Mouse (Mus musculus): ENCODE measurements around the gene AC161166.1. TPM values are rescaled to one million over a fixed set of nuclear protein-coding genes. Genes with fewer than 3 reads are reported as not detected.

Gene AC161166.1
- polyA plus RNA-seq, 1 experiment from 2014 or later = 1.1 TPM

GRCm38 (mm10) chr7:24539686-24540085, 27.4 kb upstream of the AC161166.1 start:
- Histone ChIP-seq H3K9me3 (ENCODE audit: control insufficient read depth, low read length) (no peaks in the 10 kb centered on the region), H3K4me2 (ENCODE audit: low read length) (no peak overlapping the region), H3K4me1 (ENCODE audit: control insufficient read depth, insufficient read depth, low read depth, low read length) (no peaks in the 10 kb centered on the region), H3K9ac (ENCODE audit: low read depth, low read length) (no peak overlapping the region), H3K27me3 (replicated peaks; ENCODE audit: control insufficient read depth, insufficient read depth, low read length) (no peaks in the 10 kb centered on the region), H3K4me3 (ENCODE audit: low read length) (no peak overlapping the region), H3K36me3 (ENCODE audit: control insufficient read depth, insufficient read depth, low read length) (peaks cover 9% of the 10 kb centered on the region; the same call in 1 of the 2 replicates), H3K27ac (ENCODE audit: low read depth, low read length) (no peak overlapping the region)
- no peak for ATAC-seq
- WGBS = 91% methylated on average over 4 of the region's 4 CpGs

- Histone ChIP-seq H3K4me3 (ENCODE audit: low read length) (no peak overlapping the region), H3K4me2 (ENCODE audit: low read length) (no peak overlapping the region), H3K27ac (ENCODE audit: low read depth, low read length) (no peak overlapping the region), H3K9ac (ENCODE audit: low read depth, low read length) (no peak overlapping the region), H3K27me3 (replicated peaks; ENCODE audit: control insufficient read depth, insufficient read depth, low read length) (no peaks in the 10 kb centered on the region), H3K4me1 (ENCODE audit: control insufficient read depth, insufficient read depth, low read depth, low read length) (peaks cover 9% of the 10 kb centered on the region), H3K9me3 (ENCODE audit: control insufficient read depth, low read length) (no peaks in the 10 kb centered on the region), H3K36me3 (ENCODE audit: control insufficient read depth, insufficient read depth, low read length) (peaks cover 17% of the 10 kb centered on the region)
- WGBS = 77% methylated on average over 5 of the region's 5 CpGs
- no peak for ATAC-seq
These were observed 26.4 kb upstream of the AC161166.1 start for GRCm38 (mm10) chr7:24538701-24539100.

GRCm38 (mm10) chr7:24538154-24538553, 25.9 kb upstream of the AC161166.1 start:
- no peak overlapping the region for H3K4me2 ChIP-seq (ENCODE audit: low read length)
- H3K27ac ChIP-seq (ENCODE audit: low read depth, low read length) = no peak overlapping the region
- no peak overlapping the region for H3K9ac ChIP-seq (ENCODE audit: low read depth, low read length)
- ATAC-seq = no peak
- H3K9me3 ChIP-seq (ENCODE audit: control insufficient read depth, low read length) = no peaks in the 10 kb centered on the region
- H3K4me1 ChIP-seq (ENCODE audit: control insufficient read depth, insufficient read depth, low read depth, low read length) = peaks cover 14% of the 10 kb centered on the region
- H3K36me3 ChIP-seq (ENCODE audit: control insufficient read depth, insufficient read depth, low read length) = peaks cover 22% of the 10 kb centered on the region
- H3K27me3 ChIP-seq (replicated peaks; ENCODE audit: control insufficient read depth, insufficient read depth, low read length) = no peaks in the 10 kb centered on the region
- H3K4me3 ChIP-seq (ENCODE audit: low read length) = no peak overlapping the region
- WGBS = 37% methylated on average over 5 of the region's 5 CpGs

- Histone ChIP-seq H3K4me2 (ENCODE audit: low read length) (no peak overlapping the region), H3K27ac (ENCODE audit: low read depth, low read length) (no peak overlapping the region), H3K36me3 (ENCODE audit: control insufficient read depth, insufficient read depth, low read length) (peaks cover 25% of the 10 kb centered on the region), H3K9me3 (ENCODE audit: control insufficient read depth, low read length) (no peaks in the 10 kb centered on the region), H3K4me1 (ENCODE audit: control insufficient read depth, insufficient read depth, low read depth, low read length) (peaks cover 18% of the 10 kb centered on the region), H3K4me3 (ENCODE audit: low read length) (no peak overlapping the region), H3K9ac (ENCODE audit: low read depth, low read length) (no peak overlapping the region), H3K27me3 (replicated peaks; ENCODE audit: control insufficient read depth, insufficient read depth, low read length) (no peaks in the 10 kb centered on the region)
- 72% methylated on average over 5 of the region's 5 CpGs for WGBS
- no peak for ATAC-seq
These were observed 25.3 kb upstream of the AC161166.1 start for GRCm38 (mm10) chr7:24537591-24537990.

- no peak for ATAC-seq
- 62% methylated on average over 4 of the region's 4 CpGs for WGBS
- Histone ChIP-seq H3K9me3 (ENCODE audit: control insufficient read depth, low read length) (no peaks in the 10 kb centered on the region), H3K4me3 (ENCODE audit: low read length) (no peak overlapping the region), H3K27ac (ENCODE audit: low read depth, low read length) (no peak overlapping the region), H3K4me2 (ENCODE audit: low read length) (no peak overlapping the region), H3K4me1 (ENCODE audit: control insufficient read depth, insufficient read depth, low read depth, low read length) (peaks cover 23% of the 10 kb centered on the region), H3K27me3 (replicated peaks; ENCODE audit: control insufficient read depth, insufficient read depth, low read length) (no peaks in the 10 kb centered on the region), H3K36me3 (ENCODE audit: control insufficient read depth, insufficient read depth, low read length) (peaks cover 29% of the 10 kb centered on the region), H3K9ac (ENCODE audit: low read depth, low read length) (no peak overlapping the region)
These were observed 24.8 kb upstream of the AC161166.1 start for GRCm38 (mm10) chr7:24537081-24537480.

GRCm38 (mm10) chr7:24534301-24534700, 22.0 kb upstream of the AC161166.1 start:
- peak overlapping the region; percentile 8 for H3K4me3 ChIP-seq (ENCODE audit: low read length)
- no peaks in the 10 kb centered on the region for H3K9me3 ChIP-seq (ENCODE audit: control insufficient read depth, low read length)
- H3K36me3 ChIP-seq (ENCODE audit: control insufficient read depth, insufficient read depth, low read length) = peaks cover 29% of the 10 kb centered on the region
- WGBS = 34% methylated on average over 19 of the region's 19 CpGs
- peak overlapping the region; percentile 43; the same call in 1 of the 2 replicates for H3K9ac ChIP-seq (ENCODE audit: low read depth, low read length)
- peaks cover 31% of the 10 kb centered on the region for H3K4me1 ChIP-seq (ENCODE audit: control insufficient read depth, insufficient read depth, low read depth, low read length)
- H3K4me2 ChIP-seq (ENCODE audit: low read length) = peak overlapping the region; percentile 37
- ATAC-seq = no peak
- H3K27me3 ChIP-seq (replicated peaks; ENCODE audit: control insufficient read depth, insufficient read depth, low read length) = no peaks in the 10 kb centered on the region
- H3K27ac ChIP-seq (ENCODE audit: low read depth, low read length) = no peak overlapping the region

GRCm38 (mm10) chr7:24533806-24534205, 21.6 kb upstream of the AC161166.1 start:
- 28% methylated on average over 42 of the region's 42 CpGs for WGBS
- peak overlapping the region; percentile 43; the same call in 1 of the 2 replicates for H3K9ac ChIP-seq (ENCODE audit: low read depth, low read length)
- H3K27me3 ChIP-seq (replicated peaks; ENCODE audit: control insufficient read depth, insufficient read depth, low read length) = no peaks in the 10 kb centered on the region
- no peaks in the 10 kb centered on the region for H3K9me3 ChIP-seq (ENCODE audit: control insufficient read depth, low read length)
- no peak overlapping the region for H3K27ac ChIP-seq (ENCODE audit: low read depth, low read length)
- peak overlapping the region; percentile 37 for H3K4me2 ChIP-seq (ENCODE audit: low read length)
- no peak for ATAC-seq
- peaks cover 29% of the 10 kb centered on the region for H3K36me3 ChIP-seq (ENCODE audit: control insufficient read depth, insufficient read depth, low read length)
- peak overlapping the region; percentile 8 for H3K4me3 ChIP-seq (ENCODE audit: low read length)
- peaks cover 33% of the 10 kb centered on the region for H3K4me1 ChIP-seq (ENCODE audit: control insufficient read depth, insufficient read depth, low read depth, low read length)

GRCm38 (mm10) chr7:24533031-24533571, 20.8 kb upstream of the AC161166.1 start:
- peaks cover 33% of the 10 kb centered on the region for H3K4me1 ChIP-seq (ENCODE audit: control insufficient read depth, insufficient read depth, low read depth, low read length)
- no peaks in the 10 kb centered on the region for H3K9me3 ChIP-seq (ENCODE audit: control insufficient read depth, low read length)
- ATAC-seq = no peak
- H3K4me3 ChIP-seq (ENCODE audit: low read length) = no peak overlapping the region
- no peaks in the 10 kb centered on the region for H3K27me3 ChIP-seq (replicated peaks; ENCODE audit: control insufficient read depth, insufficient read depth, low read length)
- WGBS = 65% methylated on average over 27 of the region's 28 CpGs
- H3K36me3 ChIP-seq (ENCODE audit: control insufficient read depth, insufficient read depth, low read length) = peaks cover 29% of the 10 kb centered on the region
- H3K9ac ChIP-seq (ENCODE audit: low read depth, low read length) = no peak overlapping the region
- H3K27ac ChIP-seq (ENCODE audit: low read depth, low read length) = no peak overlapping the region
- H3K4me2 ChIP-seq (ENCODE audit: low read length) = no peak overlapping the region

GRCm38 (mm10) chr7:24531211-24531971, 19.1 kb upstream of the AC161166.1 start:
- peaks cover 29% of the 10 kb centered on the region for H3K36me3 ChIP-seq (ENCODE audit: control insufficient read depth, insufficient read depth, low read length)
- ATAC-seq = peak; percentile 60
- WGBS = under 1% methylated on average over 43 of the region's 43 CpGs
- peaks cover 33% of the 10 kb centered on the region for H3K4me1 ChIP-seq (ENCODE audit: control insufficient read depth, insufficient read depth, low read depth, low read length)
- peak overlapping the region; percentile 80 for H3K27ac ChIP-seq (ENCODE audit: low read depth, low read length)
- H3K4me2 ChIP-seq (ENCODE audit: low read length) = peak overlapping the region; percentile 89
- no peaks in the 10 kb centered on the region for H3K27me3 ChIP-seq (replicated peaks; ENCODE audit: control insufficient read depth, insufficient read depth, low read length)
- peak overlapping the region; percentile 77 for H3K4me3 ChIP-seq (ENCODE audit: low read length)
- no peaks in the 10 kb centered on the region for H3K9me3 ChIP-seq (ENCODE audit: control insufficient read depth, low read length)
- H3K9ac ChIP-seq (ENCODE audit: low read depth, low read length) = peak overlapping the region; percentile 83

Measured in hindbrain, embryonic 16.5 days (tissue).